Mouse (Mus musculus) stomach, postnatal 0 days (tissue): ENCODE measurements at regions not wholly inside any gene's neighbourhood (a gene's known extent, or its start where the extent isn't known, plus 50 kb on each side); places are given as distances from the start of the nearest gene placed in this dataset.

Experiments
- CTCF ChIP-seq: IDR thresholded peaks from 2 replicates; pipeline ENCODE4 v1.5.1; 2016; ENCODE audit warnings: antibody characterized with exemption, low read depth, mild to moderate bottlenecking, moderate library complexity
- EP300 ChIP-seq: optimal IDR thresholded peaks from 2 replicates; pipeline ENCODE3; 2016; ENCODE audit warnings: antibody characterized with exemption

- TF ChIP-seq CTCF (no peak), EP300 (no peak)
These were observed 276.5 kb downstream of the Anxa1 start for GRCm38 (mm10) chr19:20114237-20114636.
